Mouse (Mus musculus) T-helper 1 cell (primary cell): ENCODE data around the gene Pgc.

Experiments used
- in situ Hi-C: fragments of 300-600 bp; cut with MboI, MseI; formaldehyde crosslinking; loops from one replicate; pipeline ENCODE4 v1.15.1; 2025; ENCODE audit warnings: high pct_unique_total_duplicates

The Pgc gene

GRCm38 (mm10) chr17:47726566-47726965 is at the start of gene Pgc:
Pgc (plus strand) TSS chr17:47726842.
- in situ Hi-C loops, result no loop called here

GRCm38 (mm10) chr17:47678238-47678637 is 48.4 kb upstream of the Pgc start:
- in situ Hi-C loops, result no loop called here

- in situ Hi-C loops, result no loop called here
Observed at GRCm38 (mm10) chr17:47678702-47679101, 47.9 kb upstream of the Pgc start.

GRCm38 (mm10) chr17:47682836-47683235 is 43.8 kb upstream of the Pgc start:
- in situ Hi-C loops, result no loop called here

GRCm38 (mm10) chr17:47687409-47688343 is 39.0 kb upstream of the Pgc start:
- in situ Hi-C loops, result no loop called here

GRCm38 (mm10) chr17:47688344-47688607 is 38.4 kb upstream of the Pgc start, which contains the start of gene Tomm6:
Tomm6 (minus strand) TSS chr17:47688386.
- in situ Hi-C loops, result no loop called here

GRCm38 (mm10) chr17:47688608-47689575 is 37.8 kb upstream of the Pgc start, which contains the start of gene Frs3:
Frs3 (plus strand) TSS chr17:47689030.
- in situ Hi-C loops, result no loop called here

GRCm38 (mm10) chr17:47689894-47690293 is 36.7 kb upstream of the Pgc start:
- in situ Hi-C loops, result no loop called here

GRCm38 (mm10) chr17:47691650-47692049 is 35.0 kb upstream of the Pgc start:
- in situ Hi-C loops, result no loop called here

- in situ Hi-C loops, result no loop called here
Observed at GRCm38 (mm10) chr17:47693671-47694441, 32.8 kb upstream of the Pgc start.

GRCm38 (mm10) chr17:47694442-47694502 is 32.4 kb upstream of the Pgc start, which contains the start of gene Gm21981:
Gm21981 (minus strand) TSS chr17:47694455.
- in situ Hi-C loops, result no loop called here

GRCm38 (mm10) chr17:47694503-47695336 is 31.9 kb upstream of the Pgc start, which contains the start of gene Prickle4:
Prickle4 (minus strand) TSS chr17:47694736.
- in situ Hi-C loops, result no loop called here

GRCm38 (mm10) chr17:47695337-47695710 is 31.3 kb upstream of the Pgc start:
- in situ Hi-C loops, result no loop called here

- in situ Hi-C loops, result no loop called here
Observed at GRCm38 (mm10) chr17:47698156-47698555, 28.5 kb upstream of the Pgc start.

- in situ Hi-C loops, result no loop called here
Observed at GRCm38 (mm10) chr17:47699055-47699454, 27.6 kb upstream of the Pgc start.

GRCm38 (mm10) chr17:47701793-47702192 is 24.8 kb upstream of the Pgc start:
- in situ Hi-C loops, result no loop called here

- in situ Hi-C loops, result no loop called here
Observed at GRCm38 (mm10) chr17:47702548-47703345, 23.9 kb upstream of the Pgc start.

GRCm38 (mm10) chr17:47703556-47703955 is 23.1 kb upstream of the Pgc start:
- in situ Hi-C loops, result no loop called here

GRCm38 (mm10) chr17:47704692-47705091 is 21.9 kb upstream of the Pgc start:
- in situ Hi-C loops, result no loop called here

GRCm38 (mm10) chr17:47706196-47706595 is 20.4 kb upstream of the Pgc start:
- in situ Hi-C loops, result no loop called here
